Mouse (Mus musculus) fibroblast of lung, adult 2 months (primary cell): ENCODE results near the gene Ccdc65.
"Not testable (repeated sequence)": the region's sequence is repeated elsewhere in the genome, so short reads cannot be mapped to it uniquely, and the experiment has no call there.

Experiments used
- DNase-seq: peaks from one replicate; pipeline ENCODE4 v3.0.0-alpha.2; 2011; ENCODE audit warnings: low read depth

The Ccdc65 gene

DNA sequence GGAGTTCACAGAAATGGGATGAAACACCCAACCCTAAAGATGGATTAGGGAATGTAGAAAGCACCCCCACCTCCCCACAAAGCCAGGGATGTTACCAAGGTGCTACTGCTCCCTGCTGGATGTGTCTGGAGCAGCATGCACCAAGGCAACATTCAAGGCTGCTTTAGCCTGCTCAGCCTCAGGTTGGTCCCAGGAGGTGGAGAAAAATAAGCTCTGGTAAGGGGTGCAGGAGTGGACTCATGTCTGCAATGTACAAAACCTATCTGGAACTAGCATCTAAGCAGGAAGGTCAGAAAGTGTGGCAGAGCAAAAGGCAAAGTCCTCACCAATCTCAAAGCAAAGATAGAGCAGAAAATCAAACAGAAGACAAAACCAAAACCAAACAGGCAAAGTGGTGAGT is 29.9 kb downstream of the Ccdc65 start:
- no peak for DNase-seq

- no peak for DNase-seq
Measured at GRCm38 (mm10) chr15:98738796-98739195, 30.8 kb downstream of the Ccdc65 start.

- DNase-seq: no peak
Measured at GRCm38 (mm10) chr15:98740219-98740618, 32.2 kb downstream of the Ccdc65 start.

GRCm38 (mm10) chr15:98742766-98743428 is 34.9 kb downstream of the Ccdc65 start:
- no peak for DNase-seq

DNA sequence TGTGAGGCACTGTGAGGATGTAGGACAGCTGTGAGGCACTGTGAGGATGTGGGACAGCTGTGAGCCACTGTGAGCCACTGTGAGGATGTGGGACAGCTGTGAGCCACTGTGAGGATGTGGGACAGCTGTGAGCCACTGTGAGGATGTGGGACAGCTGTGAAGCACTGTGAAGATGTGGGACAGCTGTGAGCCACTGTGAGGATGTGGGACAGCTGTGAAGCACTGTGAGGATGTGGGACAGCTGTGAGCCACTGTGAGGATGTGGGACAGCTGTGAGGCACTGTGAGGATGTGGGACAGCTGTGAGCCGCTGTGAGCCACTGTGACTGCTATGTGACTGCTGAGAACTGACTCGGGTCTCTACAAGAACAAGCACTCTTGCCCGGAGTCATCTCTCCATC is 35.9 kb downstream of the Ccdc65 start:
- not testable (repeated sequence) for DNase-seq

DNA sequence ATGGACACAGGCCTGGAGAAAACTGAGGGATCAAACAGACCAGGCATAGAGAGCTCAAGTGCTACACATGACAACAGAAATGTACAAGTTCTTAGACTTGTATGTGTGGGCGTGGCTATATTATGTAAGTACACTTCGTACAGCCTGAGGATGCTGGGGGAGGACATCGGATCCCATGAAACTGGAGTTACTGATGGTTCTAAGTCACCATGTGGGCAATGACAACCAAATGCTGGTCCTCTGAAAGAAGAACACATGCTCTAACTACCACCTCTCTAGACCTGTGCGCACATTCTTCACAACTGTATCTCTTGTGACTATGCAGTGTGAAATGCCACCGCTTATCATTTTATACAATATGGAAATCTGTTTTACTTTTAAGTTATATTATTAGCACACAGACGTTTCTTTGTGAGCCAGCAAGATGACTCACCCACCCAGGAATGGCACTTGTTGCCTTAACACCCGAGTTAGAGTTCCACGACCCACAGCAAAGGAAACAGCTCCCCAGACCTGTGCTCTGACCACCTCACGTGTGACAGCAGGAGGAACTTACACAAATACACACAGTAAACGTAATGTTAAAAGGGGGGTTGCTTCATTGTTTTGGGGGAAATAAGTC is 38.4 kb downstream of the Ccdc65 start:
- DNase-seq: peak; percentile 51

DNA sequence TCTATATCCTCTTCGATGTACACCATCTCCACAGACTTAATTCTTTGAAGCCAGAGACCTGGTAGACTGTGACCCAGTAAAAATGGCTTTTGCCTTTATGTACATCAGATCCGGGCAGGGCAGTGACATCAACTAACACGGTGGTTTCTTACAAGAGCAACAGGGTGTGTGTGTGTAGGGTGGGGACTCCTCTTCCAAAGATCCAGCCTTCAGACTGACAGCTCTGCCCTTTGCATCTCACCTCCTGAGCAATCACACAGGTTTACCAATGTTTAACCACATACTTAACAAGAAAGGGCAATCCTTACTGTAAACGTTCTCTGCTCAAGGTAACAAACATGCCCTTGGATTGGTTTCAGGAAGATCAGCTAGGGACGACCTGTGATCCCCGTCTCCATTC is 39.3 kb downstream of the Ccdc65 start:
- DNase-seq: no peak

- no peak for DNase-seq
Measured at GRCm38 (mm10) chr15:98749093-98749492, 41.1 kb downstream of the Ccdc65 start.

DNA sequence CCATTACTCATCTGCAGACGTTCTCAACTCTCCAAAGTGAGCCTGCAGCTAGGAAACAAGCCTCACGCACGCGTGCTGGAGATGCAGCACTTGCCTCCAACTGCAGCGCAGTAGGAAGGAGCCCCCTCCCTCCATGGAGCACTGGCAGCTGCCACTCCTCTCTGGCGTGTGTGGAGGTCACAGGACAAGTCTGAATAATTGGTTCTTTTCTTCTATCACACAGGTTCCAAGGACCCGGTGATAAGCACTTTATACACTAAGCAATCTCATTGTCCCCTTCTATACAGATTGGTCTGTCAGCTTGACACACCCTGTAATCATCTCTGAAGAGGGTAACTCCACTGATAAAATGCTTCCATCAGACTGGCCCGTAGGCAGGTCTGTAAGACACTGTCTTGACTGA is 45.0 kb downstream of the Ccdc65 start:
- no peak for DNase-seq

- DNase-seq: no peak
Measured at GRCm38 (mm10) chr15:98754125-98754524, 46.1 kb downstream of the Ccdc65 start.

DNA sequence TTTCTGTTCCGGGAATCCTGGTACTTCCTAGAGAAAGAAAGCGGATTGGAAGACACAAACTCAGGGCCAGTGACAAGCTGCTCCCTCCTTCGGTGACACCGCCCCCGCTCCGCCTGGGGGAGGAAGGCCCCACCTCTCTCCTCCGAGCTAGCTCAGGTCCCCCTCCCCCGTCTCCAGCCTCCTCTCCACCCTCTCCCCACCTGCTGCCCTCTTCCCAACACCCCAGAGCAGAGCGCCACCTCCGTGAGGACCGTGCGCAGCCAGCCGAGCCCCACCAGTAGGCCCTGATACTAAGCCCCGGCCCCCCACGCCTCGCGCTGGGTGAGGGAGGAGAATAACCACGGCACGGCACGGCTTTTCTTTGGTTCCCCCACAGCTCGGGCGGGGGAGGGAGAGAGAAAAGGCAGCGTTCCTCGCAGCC is 54.2 kb downstream of the Ccdc65 start:
- no peak for DNase-seq

GRCm38 (mm10) chr15:98762670-98763529 is 54.9 kb downstream of the Ccdc65 start, which contains the start of gene Arf3:
TSS of gene Arf3 (minus strand) at chr15:98763214.
- peak; percentile 83 for DNase-seq

DNA sequence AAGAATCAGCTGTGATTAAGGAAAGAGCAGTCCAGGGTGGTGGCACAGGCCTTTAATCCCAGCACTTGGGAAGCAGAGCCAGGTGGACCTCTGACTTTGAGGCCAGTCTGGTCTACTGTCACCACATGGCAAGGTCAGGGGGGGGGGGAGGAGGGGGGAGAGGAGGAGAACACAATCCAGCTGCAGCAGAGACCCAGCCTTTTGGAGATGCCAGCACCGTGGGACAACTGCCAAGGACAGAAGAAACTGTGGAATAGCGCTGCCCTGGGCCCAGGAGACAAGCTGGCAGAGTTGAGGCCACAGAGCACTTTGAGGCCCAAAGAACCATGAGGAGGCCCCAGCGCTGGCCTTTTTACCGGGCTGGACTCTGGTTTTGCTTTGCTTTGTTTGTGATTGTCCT is 57.9 kb downstream of the Ccdc65 start:
- DNase-seq: no peak

- no peak for DNase-seq
Measured at GRCm38 (mm10) chr15:98768259-98768658, 60.3 kb downstream of the Ccdc65 start.

- no peak for DNase-seq
Measured at GRCm38 (mm10) chr15:98771813-98772425, 63.9 kb downstream of the Ccdc65 start.

DNA sequence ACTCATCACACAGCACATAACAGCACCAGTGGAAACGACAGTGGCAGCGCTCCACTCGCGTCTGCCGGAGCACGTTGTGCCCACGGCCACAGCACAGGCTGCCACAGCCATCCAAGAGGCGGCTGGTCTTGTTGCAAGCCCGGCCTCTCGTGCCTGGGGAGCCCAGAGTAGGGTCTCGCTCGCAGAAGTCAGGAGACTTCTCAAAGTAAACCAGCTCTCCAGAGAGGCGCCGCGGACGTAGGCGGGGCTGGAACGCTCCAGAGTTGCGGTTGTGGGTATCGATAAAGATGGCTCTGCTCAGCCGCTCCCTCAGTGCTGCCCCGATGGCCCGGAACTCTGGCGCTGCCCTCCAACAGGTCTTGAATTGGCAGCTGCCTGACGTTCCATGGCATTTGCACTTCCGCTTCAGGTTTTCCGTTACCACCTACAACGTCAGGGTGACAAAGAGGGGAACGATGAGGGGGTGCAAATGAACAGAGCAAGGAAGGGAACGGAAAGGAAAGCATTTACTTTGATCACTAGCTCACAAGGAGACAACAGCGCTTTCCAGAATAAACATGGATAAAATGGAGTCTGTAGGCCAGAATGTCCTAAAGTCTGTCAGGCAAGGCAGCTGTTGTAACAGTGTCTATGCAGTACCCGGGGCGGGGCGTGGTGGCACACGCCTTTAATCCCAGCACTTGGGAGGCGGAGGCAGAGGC is 64.7 kb downstream of the Ccdc65 start:
- no peak for DNase-seq
